Mouse (Mus musculus): ENCODE results near the gene Naaladl1.
"Not testable (repeated sequence)": the region's sequence is repeated elsewhere in the genome, so short reads cannot be mapped to it uniquely, and the experiment has no call there.

The Naaladl1 gene

DNA sequence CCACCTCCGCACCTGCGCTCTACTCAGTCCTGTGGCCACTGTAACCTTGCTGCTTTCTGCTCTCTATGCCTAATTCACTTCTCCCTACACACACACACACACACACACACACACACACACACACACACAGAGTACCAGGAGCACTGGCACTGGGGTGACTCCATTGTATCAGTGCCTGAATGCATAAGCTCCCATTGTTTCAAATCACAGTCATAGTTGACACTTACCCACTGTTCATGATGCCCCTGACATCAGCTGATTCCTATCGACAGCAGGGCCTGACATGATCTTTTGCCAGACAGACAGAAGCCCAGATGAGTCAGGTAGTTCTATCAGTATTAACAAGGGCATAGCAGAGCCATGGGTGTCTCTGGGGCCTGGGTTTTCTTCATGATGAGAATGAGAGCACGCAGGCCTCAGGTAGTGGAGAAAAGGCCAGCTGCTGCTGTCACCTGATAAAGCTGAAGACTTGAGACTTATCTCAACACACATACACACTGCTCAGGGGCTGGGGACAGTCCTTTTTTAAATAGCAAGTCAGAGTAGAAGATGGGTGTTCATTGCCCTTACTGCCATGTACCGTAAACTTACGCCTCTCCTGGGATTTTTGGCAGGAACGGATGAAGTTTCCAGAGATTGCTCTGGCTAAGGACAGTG is 26.7 kb downstream of the Naaladl1 start:
- no peak for DNase-seq

DNA sequence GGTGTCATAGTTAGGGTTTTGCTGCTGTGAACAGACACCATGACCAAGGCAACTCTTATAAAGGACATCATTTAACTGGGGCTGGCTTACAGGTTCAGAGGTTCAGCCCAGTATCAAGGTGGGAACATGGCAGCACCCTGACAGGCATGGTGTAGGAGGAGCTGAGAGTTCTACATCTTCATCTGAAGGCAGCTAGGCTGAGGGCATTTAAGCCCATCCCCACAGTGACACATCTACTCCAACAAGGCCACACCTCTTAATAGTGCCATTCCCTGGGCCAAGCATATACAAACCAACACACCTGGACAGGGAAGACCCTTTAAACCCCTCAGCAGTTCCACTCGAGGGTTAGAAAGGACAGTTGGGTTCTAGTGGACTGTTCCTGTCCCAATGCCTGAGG is 27.6 kb downstream of the Naaladl1 start:
- DNase-seq = not testable (repeated sequence)

DNA sequence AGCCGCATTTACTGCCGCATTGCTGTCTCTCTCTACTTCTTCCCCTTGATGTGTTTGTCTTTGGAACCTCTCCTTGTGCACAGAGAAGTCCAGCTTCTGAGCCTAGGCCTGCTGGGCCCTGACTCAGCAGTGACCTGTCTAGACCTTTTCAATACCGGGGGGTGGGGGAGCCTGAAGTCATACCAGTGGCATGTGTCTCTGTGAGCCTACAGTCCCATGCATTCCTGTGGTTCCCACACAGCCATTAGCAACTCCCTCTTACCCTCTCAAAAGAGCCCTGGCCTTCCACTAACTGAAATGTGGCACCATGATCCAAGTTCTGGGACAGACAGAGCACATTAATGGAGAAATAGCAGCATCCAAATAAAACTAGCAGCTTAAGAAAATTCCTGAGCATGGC is 30.8 kb downstream of the Naaladl1 start:
- DNase-seq = no peak

DNA sequence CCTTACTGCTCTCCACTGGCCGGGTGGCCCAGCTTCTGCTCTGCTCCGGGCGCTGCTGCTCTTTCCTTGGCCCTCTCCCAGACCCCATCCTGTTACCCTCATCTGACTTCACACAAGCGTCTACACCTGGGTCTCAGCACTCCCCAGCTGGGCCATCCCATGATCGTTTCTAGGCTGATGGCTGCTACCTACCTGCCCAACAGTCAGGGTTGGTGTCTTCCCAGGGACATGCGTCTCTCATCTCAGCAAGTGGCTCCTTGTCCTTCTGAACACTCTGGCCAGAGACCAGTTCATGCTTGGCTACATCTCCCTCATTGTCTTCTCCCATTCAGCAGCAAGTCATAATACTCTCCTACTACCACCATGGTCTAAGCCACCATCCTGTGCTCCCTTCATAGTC is 34.1 kb downstream of the Naaladl1 start:
- DNase-seq = no peak

DNA sequence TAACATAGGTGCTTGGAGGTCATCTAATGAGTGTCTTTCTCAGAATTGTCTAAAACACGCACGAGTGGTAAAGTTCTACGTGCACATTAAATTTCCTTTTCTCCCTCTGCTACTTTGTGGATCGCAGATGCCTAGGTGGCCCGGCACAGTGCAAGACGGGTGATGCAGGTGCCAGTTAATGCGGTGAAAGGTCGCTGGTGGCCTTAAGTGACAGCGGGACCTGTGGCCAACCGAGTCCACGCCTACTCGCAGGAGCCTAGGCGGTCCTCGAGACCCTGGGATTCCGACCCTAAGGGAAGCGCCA is 34.7 kb downstream of the Naaladl1 start:
- DNase-seq = no peak

DNA sequence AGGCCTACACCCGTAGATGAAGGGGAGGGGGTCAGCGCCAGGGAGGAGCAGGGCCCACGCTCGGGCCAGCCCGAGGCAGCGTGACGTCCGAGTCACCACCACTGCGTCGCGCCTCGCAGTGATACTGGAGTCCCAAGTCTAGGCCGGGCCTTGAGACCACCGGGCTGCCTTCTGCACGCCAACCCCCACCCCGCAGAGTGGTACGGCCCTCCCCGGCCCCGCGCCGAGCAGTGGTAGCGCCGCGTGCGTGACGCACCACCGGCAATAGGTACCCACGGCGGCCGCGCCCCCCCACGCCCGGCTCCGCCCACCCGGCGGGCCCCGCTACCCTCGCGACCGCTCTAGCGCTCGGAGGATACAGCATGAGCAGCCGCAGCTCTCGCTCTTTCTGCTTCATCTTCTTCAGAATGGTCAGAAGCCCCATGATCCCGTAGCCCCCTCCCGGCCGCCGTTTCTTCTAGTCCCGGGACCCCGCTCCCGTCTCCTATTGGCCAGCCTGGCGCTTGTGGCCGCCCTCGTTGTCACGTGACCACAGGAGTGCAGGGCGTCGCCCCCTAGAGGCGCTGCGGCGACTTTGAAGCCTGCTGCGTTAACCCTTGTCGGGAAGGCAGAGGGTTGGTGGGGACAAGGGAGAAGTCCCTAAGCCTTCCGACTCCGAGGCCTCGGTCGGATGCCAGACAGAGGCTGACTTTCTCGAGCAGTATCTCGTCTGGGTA is 35.3 kb downstream of the Naaladl1 start, which contains the start of gene Batf2:
Gene Batf2, plus strand, starts transcription at position 306 of the 716 bp plus-strand sequence.
- peak; percentile 86 to 88 for DNase-seq

DNA sequence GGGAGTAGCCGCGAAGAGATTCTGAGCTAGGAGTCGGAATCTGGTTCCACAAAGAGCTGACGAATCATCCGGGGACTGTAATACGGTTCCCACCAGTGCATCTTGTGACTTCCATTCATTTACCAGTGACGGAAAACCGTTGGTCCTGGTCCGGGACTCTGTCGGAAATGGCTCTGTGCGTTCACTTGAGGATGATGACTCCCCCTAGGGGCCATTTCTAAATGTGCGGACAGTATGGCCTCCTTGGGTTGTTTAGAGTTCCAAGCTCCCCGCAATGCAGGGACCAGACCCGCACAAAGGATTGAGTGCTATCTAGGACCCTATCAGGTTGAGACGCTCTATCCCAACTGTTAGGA is 35.8 kb downstream of the Naaladl1 start, which contains the start of gene Arl2:
Gene Arl2, minus strand, starts transcription at position 155 of the 356 bp plus-strand sequence.
- DNase-seq = peak; percentile 37 to 64

DNA sequence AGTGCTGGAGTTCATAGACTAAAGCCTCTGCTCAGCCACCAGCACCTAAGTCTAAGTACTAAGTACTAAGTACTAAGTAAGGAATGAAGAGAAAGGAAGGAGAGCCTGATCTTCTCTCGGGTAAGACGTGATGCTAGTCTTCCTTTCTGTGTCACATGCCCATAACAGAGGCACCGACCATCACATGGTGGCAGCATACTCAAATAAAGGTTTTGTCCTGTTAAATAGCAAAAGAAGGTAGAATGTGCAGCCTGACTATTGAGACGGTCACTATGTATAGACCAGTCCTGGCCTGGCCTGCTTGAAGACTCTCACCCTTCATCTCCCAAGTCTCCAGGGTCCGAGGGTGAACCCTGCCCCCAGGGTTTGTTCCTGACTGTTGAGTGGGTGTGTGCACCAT is 39.3 kb downstream of the Naaladl1 start:
- DNase-seq = no peak

DNA sequence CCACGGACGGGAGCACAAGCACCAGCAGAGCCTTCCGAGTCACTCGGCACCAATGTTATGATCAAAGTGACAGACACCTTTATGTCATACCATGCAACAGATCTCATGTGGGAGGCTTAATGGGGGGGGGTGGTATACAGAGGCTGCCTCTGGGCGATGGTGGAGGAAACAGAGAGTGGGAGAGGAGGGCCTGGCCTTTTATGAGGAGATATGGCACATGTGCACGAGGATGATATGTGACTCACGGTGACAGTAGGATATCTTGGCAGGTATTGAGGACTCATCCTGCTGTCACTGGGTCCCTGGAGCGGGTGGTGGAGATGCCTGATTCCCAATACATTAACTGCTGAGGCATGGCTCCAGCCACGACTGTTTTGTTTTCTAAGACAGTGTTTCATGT is 49.6 kb downstream of the Naaladl1 start:
- DNase-seq = no peak

DNA sequence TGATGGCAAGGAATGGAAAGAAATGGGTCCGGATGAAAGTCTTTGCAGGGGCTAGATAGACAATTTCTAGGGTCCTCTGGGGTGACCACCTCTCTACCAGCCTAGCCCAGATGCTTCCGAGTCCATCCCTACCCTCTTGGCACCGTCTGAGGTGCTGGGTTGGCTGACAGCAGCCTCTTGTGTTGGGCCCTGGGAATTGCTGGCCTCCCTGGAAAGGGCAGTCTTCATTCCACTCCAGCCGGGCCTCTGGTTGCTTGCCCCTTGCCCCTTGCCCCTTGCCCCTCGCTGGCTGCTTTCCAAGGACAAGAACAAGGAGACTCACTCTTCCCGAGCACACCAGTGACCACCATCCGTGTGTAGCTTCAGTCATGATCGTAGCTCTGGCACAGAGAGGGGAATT is 50.8 kb downstream of the Naaladl1 start:
- DNase-seq = no peak

DNA sequence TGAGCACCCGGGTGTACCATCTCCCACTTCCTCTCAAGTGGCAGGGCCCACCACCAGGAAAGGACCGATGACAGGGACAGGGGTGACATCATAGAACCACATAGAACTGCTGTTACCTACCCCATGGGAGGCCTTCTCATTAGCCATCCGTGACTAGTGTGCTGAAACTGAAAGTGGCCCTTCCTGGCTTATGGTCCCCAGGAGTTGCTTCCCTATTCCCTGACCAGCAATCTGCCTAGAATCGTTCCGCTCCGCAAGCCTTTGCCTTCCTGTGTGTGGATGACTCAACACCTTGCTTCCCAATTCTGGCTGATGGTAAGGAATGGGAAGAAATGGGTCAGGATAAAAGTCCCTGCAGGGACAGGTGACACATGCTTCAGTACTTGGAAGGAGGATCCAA is 51.6 kb downstream of the Naaladl1 start:
- no peak for DNase-seq

DNA sequence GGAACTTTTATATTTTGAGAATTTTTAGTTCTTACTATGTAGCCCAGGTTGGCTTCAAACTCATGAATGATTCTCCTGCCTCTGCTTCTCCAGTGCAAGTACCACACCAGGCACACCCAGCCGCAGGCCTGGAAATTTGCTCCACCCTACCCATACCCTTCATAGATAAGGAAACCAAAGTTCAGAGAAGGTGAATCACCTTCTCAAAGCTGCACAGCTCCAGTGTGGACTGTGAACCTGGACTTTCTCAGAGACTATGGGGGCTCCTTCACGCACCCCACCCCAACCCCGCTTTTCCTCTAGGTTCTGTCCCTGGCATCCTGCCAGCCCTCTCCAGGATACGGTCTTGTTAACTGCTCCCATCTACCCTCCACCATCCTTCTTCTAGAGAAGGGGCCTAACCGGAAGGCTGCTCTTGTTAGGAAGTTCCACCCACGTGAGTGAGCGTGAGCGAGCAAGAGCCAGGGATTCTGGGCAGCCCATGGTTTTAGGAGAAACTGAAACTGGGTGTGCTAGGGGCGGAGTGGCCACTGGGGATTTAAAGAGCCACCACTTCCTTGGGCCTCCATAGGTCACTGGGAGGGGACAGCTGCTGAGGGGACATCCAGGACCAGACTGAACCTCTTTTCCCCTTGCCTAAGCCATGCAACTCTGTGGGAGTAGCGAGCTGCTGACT is 58.4 kb downstream of the Naaladl1 start:
- no peak for DNase-seq
